Mouse (Mus musculus) spleen, postnatal 36 days (tissue): ENCODE measurements around the gene Adgrv1.

Source experiments
- DNase-seq, 2 experiments: peaks; one replicate each; pipeline ENCODE4 v3.0.0; 2022; ENCODE audit warnings: low spot score in 2 of 2, mixed read lengths in 1 of 2

Gene Adgrv1

DNA sequence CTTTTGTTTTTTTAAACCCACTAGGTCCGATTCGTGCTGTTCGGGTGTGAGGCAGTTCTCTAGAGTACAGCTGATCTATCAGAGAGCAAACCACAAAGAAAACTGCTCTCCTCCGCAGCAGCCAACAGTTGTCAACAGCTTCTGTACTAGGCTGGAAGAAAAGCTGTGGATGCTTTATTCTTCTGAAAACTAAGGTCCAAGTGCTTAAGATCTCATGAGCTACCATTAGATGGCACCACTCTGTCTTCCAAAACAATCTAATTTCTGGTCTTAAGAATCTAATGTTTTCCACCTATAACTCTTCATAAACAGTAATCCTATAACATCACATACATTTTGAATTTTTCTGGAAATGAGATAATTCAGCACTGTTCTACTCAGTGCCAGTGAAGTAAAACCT is 22.6 kb downstream of the Adgrv1 start:
- DNase-seq = no peak

DNA sequence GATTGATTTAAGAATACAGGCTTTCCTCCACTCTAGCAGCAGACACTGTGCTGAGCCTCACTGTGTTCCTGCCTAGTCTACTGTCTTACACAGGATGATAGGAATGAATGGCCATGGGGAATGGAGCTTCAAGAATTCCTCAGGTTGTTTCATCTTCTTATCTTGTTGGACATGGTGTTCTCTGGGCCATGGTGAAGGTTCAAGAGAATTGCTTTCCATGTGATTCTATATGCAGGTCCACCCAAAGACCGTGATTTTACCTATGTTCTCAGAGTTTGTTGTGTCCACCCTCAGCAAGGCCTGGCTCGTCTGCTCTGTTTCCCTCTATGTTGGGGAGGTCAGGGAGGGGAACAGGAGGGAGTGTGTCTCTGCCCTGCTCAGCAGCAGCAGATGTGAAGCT is 26.0 kb downstream of the Adgrv1 start:
- DNase-seq = no peak

- DNase-seq = no peak
Measured at GRCm38 (mm10) chr13:81596910-81597607, 35.9 kb downstream of the Adgrv1 start.

GRCm38 (mm10) chr13:81578692-81579091 is 54.3 kb downstream of the Adgrv1 start:
- DNase-seq = no peak

DNA sequence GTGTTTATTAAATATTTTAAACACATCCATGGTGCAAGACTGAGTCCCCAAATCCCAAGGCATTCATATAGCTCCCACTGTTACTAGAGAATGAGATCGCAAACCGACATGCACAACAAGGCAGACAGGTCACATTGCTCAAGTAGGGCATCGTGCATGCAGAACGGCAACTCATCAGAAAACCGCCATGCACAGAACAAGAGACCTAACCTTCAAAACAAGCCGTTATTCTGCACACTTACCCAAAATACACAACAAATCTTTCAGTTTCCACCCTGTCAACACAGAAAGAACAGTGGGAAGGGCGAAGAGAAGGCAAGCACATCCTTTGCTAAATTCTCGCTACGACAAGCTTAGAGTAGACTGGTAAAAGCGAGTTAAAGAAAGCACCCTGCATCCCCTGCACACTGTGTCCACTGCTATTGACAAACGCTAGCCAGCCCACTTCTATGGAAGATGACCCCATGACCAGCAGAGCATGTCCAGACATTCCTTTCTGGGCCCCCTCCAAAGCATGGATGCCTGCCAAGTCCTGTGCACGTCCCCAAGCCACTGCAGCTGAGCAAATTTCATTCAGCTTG is 62.6 kb downstream of the Adgrv1 start:
- DNase-seq = no peak

GRCm38 (mm10) chr13:81550024-81550423 is 82.9 kb downstream of the Adgrv1 start:
- DNase-seq = no peak

DNA sequence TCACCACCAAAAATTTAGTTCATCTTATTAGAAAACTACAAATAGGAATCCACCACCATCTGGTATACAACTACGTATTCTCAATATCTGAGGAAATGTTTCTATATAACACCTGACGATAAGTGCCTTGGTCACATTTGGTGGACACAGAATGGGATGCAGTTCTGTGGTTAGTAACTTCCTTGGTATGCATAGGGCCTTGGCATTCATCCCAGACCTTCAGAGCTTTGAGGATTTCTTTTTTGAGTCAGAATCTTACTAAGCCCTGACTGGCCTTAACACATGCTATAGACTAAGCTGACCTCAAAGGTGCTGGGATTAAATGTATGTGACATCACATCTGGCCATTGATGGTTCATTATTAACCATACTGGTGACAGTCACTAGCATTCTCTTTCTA is 98.0 kb downstream of the Adgrv1 start:
- no peak for DNase-seq

DNA sequence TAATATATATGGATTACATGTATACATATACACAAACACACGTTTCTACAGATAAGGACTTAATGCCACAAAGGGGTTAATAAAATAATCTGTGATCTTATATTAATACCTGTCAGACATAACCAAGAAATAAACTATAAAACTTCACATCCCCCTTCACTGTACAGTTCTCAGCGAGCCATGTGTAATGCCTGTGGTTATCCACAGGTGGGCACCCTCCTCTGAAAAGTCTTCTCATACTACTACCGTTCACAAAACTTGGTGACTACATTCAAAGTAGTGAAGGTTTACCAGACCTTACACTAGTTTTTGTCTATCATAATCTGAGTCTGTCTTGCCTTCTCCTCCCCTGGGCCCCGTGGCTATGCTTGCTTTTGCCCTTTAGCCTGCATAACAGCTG is 106.3 kb downstream of the Adgrv1 start:
- DNase-seq = no peak

- DNase-seq = no peak
Measured at GRCm38 (mm10) chr13:81510142-81510541, 122.8 kb downstream of the Adgrv1 start.

DNA sequence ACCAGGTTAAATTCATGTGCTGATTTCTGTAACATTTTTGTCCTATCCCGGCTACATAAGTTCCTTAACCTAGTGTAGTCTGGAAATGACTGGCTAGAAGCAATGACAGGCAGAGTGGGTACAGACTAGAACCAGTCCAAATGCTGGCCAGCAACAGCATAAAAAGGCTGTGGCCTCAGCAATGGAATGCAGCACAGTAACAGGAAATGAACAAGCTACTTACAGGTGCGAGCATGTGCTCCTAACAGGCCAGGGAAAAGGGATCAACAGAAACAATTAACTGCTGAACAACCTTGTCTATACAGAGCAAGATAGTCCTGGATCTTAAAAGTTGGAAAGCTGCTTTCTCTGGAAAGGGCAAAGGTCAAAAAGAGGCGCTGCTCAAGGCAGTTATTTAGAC is 135.9 kb downstream of the Adgrv1 start:
- no peak for DNase-seq

DNA sequence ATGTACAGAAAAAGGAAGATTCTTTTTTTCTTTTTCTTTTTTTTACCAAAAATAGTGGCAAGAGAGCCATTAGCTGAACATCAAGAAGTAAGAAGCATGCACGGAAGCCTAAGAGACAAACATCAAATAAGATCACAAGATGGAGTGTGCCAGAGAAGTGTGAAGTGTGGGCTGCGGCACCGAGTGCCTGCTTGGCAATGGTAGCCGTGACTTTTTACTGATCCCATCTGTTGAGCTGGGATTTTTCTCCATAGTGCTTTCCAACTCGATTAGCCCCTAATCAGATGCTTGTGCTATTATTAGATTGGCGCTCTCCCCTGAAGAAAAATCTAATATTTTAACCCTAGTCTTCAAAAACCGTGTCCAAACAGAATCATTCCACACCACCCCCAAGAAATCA is 141.0 kb downstream of the Adgrv1 start:
- DNase-seq = no peak

DNA sequence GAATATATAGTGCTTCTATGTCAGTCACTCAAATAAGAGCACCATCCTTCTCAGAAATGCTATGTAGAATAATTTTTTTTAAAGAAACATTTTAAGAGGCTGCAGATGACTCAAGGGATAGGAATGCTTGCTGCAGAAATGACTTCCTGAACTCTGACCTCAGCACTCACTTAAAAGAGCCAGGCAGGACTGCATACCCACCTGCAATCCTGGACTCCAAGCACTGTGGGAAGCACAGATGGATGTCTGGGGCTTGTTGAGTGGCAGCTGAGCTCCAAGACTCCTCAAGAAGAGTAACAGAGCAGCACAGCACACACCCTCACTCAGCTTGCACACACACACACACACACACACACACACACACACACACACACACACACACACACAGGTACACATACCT is 146.0 kb downstream of the Adgrv1 start:
- DNase-seq = no peak

- DNase-seq = no peak
Measured at GRCm38 (mm10) chr13:81473750-81474149, 159.2 kb downstream of the Adgrv1 start.

GRCm38 (mm10) chr13:81466661-81467060 is 166.3 kb downstream of the Adgrv1 start:
- DNase-seq = no peak

DNA sequence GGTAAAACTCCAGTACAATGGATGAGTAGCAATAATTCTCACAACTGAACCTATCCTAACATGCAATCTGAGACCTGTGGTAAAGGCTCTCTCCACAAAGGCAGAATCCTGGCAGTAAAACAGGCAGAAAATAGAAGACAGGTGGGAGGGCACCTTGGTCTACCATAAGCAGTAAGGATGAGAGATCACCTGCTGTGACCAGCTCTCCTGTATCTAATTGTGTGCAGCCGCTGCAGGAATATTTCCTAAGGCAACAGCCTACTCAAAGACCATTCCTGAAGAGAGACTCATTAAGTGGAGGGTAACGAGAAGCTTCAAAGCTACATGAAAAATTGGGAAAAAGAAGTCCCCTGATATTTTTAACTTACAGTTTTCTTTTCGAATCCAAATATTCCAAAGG is 167.2 kb downstream of the Adgrv1 start:
- no peak for DNase-seq

GRCm38 (mm10) chr13:81449630-81450029 is 183.3 kb downstream of the Adgrv1 start:
- no peak for DNase-seq

- DNase-seq = no peak
Measured at GRCm38 (mm10) chr13:81449198-81449597, 183.8 kb downstream of the Adgrv1 start.

DNA sequence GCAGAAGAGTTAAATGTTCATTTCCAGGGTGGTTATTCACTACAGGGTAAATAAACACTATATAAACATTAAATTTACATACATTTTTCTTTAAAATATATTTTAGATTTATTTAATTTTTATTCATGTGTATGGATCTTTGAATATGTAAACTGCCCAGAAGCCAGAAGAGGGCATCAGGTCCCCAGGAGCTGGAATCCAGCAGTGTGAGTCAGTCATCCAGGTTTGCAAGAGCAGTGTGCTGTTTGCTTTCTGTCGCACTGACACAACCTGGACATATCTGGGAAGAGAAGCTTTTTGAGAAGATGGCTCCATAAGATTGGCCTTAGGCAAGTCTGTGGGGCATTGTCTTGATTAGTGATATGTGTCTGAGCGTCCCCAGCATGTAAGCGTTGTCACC is 191.5 kb downstream of the Adgrv1 start:
- DNase-seq = no peak

DNA sequence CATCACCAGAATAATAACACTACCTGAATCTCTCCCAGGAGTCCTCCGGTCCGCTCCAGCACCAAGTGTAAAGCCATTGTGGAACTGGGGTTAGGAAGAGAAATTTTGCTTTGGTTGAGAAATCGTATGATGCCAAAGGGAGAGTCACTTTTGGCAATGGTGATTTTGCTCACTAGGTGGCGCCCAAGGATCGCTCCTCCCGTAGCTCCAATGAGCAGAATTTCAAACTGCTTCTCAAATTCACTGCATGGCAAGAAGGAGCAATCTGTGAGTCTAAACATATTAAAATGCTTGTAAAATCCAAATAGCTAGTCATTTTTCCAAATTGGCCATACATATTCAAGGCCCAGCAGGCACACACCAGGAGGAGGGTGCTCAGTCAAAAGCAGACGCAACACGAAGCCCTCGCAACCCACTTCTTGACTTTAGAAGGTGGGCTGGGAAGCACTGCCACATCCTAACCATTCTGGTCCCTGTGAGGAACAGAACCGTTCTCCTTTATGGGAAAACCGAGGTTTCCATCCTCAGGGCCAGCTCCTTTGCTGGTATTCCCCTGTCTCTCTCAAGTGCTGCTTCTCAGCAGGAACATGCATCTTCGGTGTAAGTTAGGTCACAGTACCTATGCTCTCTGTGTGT is 193.4 kb downstream of the Adgrv1 start:
- peak; percentile 4 to 13 for DNase-seq

DNA sequence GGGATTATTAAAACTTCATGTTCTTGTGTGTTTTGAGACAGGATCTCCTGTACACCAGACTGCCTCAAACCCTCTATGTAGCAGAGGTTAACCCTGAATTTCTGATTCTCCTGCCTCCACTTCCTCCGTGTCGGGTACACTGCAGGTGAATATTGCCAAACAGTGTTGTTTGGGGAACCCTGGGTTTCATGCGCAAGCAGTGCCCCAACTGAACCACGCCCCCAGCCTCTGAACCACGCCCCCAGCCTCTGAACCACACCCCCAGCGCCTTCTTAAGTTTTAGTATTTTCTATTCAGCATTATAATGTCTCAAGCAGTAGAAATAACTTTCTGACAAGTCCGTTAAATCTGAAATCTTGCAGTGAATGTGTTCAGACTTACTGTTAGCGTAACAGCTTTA is 195.9 kb downstream of the Adgrv1 start:
- DNase-seq = no peak

DNA sequence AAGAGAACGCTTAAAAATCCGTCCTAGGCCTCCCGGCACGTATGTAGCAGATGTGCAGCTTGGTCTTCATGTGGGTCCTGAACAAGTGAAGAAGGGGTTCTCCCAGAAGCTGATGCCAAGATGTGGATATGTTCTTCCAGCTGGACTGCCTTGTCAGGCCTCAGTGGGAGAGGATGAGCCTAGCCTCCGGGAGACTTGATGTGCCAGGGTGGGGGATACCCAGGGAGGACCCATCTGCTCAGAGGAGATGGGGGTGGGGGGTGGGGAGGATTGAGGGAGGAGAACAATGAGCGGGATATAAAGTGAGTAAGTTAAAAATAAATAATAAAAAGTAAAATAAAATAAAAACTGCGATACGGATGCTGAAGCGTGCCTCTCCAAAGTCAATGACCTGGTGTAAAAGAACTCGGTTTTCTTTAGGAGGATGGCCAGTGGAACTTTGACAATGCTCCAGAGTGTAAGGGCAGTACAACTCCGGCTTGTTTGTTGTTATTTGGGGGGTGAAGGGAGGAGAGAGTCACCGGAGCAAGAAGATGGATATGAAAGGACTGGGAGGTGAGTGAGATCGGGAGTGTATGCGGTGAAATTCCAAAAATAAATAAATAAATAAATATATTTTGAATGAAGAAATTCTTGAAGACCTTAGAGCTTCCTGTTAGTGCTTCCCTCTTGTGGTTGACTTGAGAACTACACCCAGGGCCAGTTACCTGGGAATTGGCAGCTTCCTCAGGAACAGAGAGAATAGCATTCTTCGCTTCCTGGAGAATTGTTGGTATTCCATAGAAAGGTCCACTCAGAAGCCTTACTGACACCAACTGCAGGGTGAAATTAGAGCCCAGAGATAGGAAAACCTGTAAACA is 205.8 kb downstream of the Adgrv1 start:
- no peak for DNase-seq

DNA sequence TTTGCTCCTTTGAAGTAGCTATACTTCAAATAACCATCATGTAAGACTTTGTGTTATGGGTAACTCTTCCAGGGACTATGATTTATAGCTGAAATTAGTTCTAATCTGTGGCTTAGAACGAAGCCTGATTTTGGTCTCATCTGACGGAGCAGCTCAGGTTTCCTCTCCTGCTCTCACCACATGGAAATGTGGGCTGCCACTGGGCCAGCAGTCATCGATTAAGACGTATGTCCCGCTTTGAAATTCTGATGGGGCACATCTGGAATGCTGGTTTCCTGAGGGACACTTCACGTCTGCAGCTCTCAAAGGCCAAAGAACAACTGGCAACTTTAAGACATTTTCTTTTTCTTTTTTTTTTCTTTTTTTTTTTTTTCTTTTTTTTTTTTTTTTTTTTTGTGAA is 207.8 kb downstream of the Adgrv1 start:
- DNase-seq = no peak
